Mouse (Mus musculus): ENCODE data around the gene Padi4. TPM values are rescaled to one million over a fixed set of nuclear protein-coding genes. Genes with fewer than 3 reads are reported as not detected.

Padi4 gene
- polyA plus RNA-seq, 1 experiment from 2014 or later: 0.08 TPM

- Histone ChIP-seq H3K4me1 (replicated peaks) (peaks cover 16% of the 10 kb centered on the region), H3K4me3 (no peak overlapping the region), H3K9me3 (no peaks in the 10 kb centered on the region), H3K4me2 (no peak overlapping the region), H3K27ac (replicated peaks) (no peak overlapping the region), H3K27me3 (peaks cover 8% of the 10 kb centered on the region), H3K9ac (no peak overlapping the region), H3K36me3 (no peaks in the 10 kb centered on the region)
- WGBS: 88% methylated on average over 8 of the region's 8 CpGs
- no peak for ATAC-seq (ENCODE audit: low read depth)
Observed at GRCm38 (mm10) chr4:140809118-140809517, 35.1 kb upstream of the Padi4 start.

- Histone ChIP-seq H3K4me1 (replicated peaks) (no peaks in the 10 kb centered on the region), H3K9me3 (no peaks in the 10 kb centered on the region), H3K9ac (no peak overlapping the region), H3K27ac (replicated peaks) (no peak overlapping the region), H3K4me3 (no peak overlapping the region), H3K36me3 (no peaks in the 10 kb centered on the region), H3K27me3 (no peaks in the 10 kb centered on the region; the same call in 1 of the 2 replicates), H3K4me2 (no peak overlapping the region)
- ATAC-seq (ENCODE audit: low read depth): no peak
- WGBS: 71% methylated on average over 9 of the region's 9 CpGs
Observed at GRCm38 (mm10) chr4:140804601-140805000, 30.6 kb upstream of the Padi4 start.

- Histone ChIP-seq H3K36me3 (no peaks in the 10 kb centered on the region), H3K4me3 (no peak overlapping the region), H3K4me2 (no peak overlapping the region), H3K4me1 (replicated peaks) (no peaks in the 10 kb centered on the region), H3K27me3 (no peaks in the 10 kb centered on the region), H3K9ac (no peak overlapping the region), H3K27ac (replicated peaks) (no peak overlapping the region), H3K9me3 (no peaks in the 10 kb centered on the region)
- 85% methylated on average over 3 of the region's 3 CpGs for WGBS
- no peak for ATAC-seq (ENCODE audit: low read depth)
Observed at GRCm38 (mm10) chr4:140801364-140801763, 27.3 kb upstream of the Padi4 start.

GRCm38 (mm10) chr4:140796786-140797185 lies 22.8 kb upstream of the Padi4 start:
- H3K9me3 ChIP-seq: no peaks in the 10 kb centered on the region
- no peak overlapping the region for H3K4me2 ChIP-seq
- no peaks in the 10 kb centered on the region for H3K4me1 ChIP-seq (replicated peaks)
- ATAC-seq (ENCODE audit: low read depth): no peak
- WGBS: 89% methylated on average over 3 of the region's 3 CpGs
- H3K36me3 ChIP-seq: no peaks in the 10 kb centered on the region
- H3K27ac ChIP-seq (replicated peaks): no peak overlapping the region
- H3K4me3 ChIP-seq: no peak overlapping the region
- H3K27me3 ChIP-seq: no peaks in the 10 kb centered on the region
- no peak overlapping the region for H3K9ac ChIP-seq

GRCm38 (mm10) chr4:140794678-140795077 lies 20.6 kb upstream of the Padi4 start:
- Histone ChIP-seq H3K9ac (no peak overlapping the region), H3K27me3 (no peaks in the 10 kb centered on the region), H3K4me1 (replicated peaks) (no peaks in the 10 kb centered on the region), H3K4me3 (no peak overlapping the region), H3K9me3 (no peaks in the 10 kb centered on the region), H3K27ac (replicated peaks) (no peak overlapping the region), H3K4me2 (no peak overlapping the region), H3K36me3 (no peaks in the 10 kb centered on the region)
- WGBS: 88% methylated on average over 9 of the region's 9 CpGs
- no peak for ATAC-seq (ENCODE audit: low read depth)

DNA sequence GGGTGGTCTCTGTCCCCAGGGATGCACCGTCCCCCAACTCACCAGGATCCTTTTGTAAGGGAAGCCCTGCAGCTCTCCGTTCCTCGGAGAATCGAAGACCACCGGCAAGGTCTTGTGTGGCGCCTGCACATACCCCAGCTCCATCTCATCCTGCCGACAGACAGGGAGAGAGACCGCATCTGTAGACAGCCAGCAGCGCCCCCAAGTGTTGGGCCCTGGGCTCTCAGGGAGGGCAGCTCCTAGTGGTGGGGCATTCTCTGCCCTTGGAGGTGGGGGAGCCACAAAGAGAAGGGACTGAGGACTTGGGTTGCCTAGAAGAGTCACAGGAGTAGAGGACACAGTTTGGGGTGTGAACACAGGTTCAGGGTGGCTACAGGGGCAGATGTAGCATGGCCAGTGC lies 19.8 kb upstream of the Padi4 start:
- no peak overlapping the region for H3K4me3 ChIP-seq

GRCm38 (mm10) chr4:140792584-140792983 lies 18.5 kb upstream of the Padi4 start:
- H3K9me3 ChIP-seq: no peaks in the 10 kb centered on the region
- H3K36me3 ChIP-seq: no peaks in the 10 kb centered on the region
- H3K4me2 ChIP-seq: no peak overlapping the region
- no peak for ATAC-seq (ENCODE audit: low read depth)
- WGBS: 86% methylated on average over 7 of the region's 7 CpGs
- no peak overlapping the region for H3K4me3 ChIP-seq
- no peaks in the 10 kb centered on the region for H3K4me1 ChIP-seq (replicated peaks)
- H3K27ac ChIP-seq (replicated peaks): no peak overlapping the region
- H3K27me3 ChIP-seq: no peaks in the 10 kb centered on the region
- H3K9ac ChIP-seq: no peak overlapping the region

More for the DNA sequence above, 19.8 kb upstream of the Padi4 start:
- Histone ChIP-seq H3K27me3 (no peaks in the 10 kb centered on the region), H3K27ac (replicated peaks) (no peak overlapping the region), H3K4me2 (no peak overlapping the region), H3K9me3 (no peaks in the 10 kb centered on the region), H3K4me1 (replicated peaks) (no peaks in the 10 kb centered on the region), H3K36me3 (no peaks in the 10 kb centered on the region), H3K9ac (no peak overlapping the region)
- ATAC-seq (ENCODE audit: low read depth): no peak
- 38% methylated on average over 9 of the region's 9 CpGs for WGBS

DNA sequence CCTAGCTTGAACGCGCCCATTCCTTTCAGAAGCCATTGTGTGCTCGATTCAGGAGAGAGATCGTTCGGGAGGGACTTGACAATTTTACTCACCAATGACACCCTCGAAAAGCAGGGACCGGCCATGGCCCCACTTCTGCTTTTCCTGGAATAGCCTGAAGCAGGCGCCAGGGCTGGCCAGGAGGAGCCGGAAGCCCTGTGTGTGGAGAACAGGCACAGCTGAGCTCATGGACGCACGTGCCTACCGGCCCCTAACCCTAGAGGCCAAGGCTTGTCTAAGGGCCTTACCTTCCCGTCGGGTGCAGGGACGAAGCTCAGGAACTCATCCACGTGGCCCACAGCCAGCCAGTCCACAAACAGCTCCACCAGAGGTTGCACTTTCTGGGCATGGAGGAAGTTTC lies 17.0 kb upstream of the Padi4 start:
- no peak overlapping the region for H3K9ac ChIP-seq
- ATAC-seq (ENCODE audit: low read depth): no peak
- H3K36me3 ChIP-seq: no peaks in the 10 kb centered on the region
- H3K27me3 ChIP-seq: no peaks in the 10 kb centered on the region
- H3K4me3 ChIP-seq: no peak overlapping the region
- WGBS: 81% methylated on average over 16 of the region's 16 CpGs
- no peak overlapping the region for H3K27ac ChIP-seq (replicated peaks)
- H3K4me1 ChIP-seq (replicated peaks): no peaks in the 10 kb centered on the region
- no peak overlapping the region for H3K4me2 ChIP-seq
- peaks cover 5% of the 10 kb centered on the region; the same call in 1 of the 2 replicates for H3K9me3 ChIP-seq

DNA sequence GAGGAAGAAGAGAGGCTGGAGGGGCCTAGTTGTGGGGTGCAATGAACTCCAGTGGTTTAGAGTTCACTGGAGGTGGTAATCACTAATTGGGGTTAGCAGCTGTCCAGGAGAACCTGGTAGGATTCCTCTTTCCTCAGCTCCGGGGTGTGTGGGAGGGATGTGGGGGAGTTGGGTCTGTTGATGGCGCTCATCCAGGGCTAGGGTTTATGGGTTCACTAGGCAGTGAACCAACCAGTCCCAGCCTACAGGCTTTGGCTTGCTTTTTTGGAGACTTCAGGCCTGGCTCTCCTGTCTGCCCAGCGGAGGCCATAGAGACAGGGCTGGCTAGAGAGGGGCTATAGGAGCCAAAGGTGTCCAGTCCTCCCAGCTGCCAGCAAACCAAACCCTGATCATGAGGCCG lies 15.9 kb upstream of the Padi4 start:
- 90% methylated on average over 4 of the region's 4 CpGs for WGBS
- Histone ChIP-seq H3K4me2 (no peak overlapping the region), H3K4me1 (replicated peaks) (no peaks in the 10 kb centered on the region), H3K9me3 (peaks cover 5% of the 10 kb centered on the region; the same call in 1 of the 2 replicates), H3K4me3 (no peak overlapping the region), H3K27me3 (no peaks in the 10 kb centered on the region), H3K36me3 (no peaks in the 10 kb centered on the region), H3K27ac (replicated peaks) (no peak overlapping the region), H3K9ac (no peak overlapping the region)
- ATAC-seq (ENCODE audit: low read depth): no peak

- WGBS: 38% methylated on average over 6 of the region's 6 CpGs
- Histone ChIP-seq H3K27me3 (no peaks in the 10 kb centered on the region), H3K9me3 (peaks cover 5% of the 10 kb centered on the region; the same call in 1 of the 2 replicates), H3K36me3 (no peaks in the 10 kb centered on the region), H3K27ac (replicated peaks) (no peak overlapping the region), H3K4me1 (replicated peaks) (no peaks in the 10 kb centered on the region), H3K4me3 (no peak overlapping the region), H3K4me2 (no peak overlapping the region), H3K9ac (no peak overlapping the region)
- ATAC-seq (ENCODE audit: low read depth): no peak
Observed at GRCm38 (mm10) chr4:140788983-140789382, 14.9 kb upstream of the Padi4 start.

DNA sequence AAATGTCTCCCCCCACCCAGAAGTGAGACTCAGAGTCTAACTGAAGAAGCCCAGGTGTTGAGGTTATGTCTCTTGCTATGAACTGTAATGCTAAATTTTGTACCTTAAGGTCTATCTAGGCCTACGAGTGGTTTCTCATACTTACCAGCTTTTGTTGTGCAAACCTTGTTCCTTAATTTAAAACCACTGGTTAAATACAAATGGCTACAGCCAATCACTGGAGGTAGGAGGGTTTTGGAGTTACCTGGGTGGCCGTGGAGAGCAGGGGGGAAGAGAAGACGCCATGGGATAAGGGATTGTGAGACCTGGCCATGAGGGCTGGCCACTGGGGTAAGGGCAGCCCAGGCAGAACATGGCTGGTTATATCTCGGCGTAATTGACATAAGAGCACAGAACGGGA lies 14.2 kb upstream of the Padi4 start:
- Histone ChIP-seq H3K9me3 (peaks cover 5% of the 10 kb centered on the region; the same call in 1 of the 2 replicates), H3K4me1 (replicated peaks) (no peaks in the 10 kb centered on the region), H3K9ac (no peak overlapping the region), H3K27ac (replicated peaks) (no peak overlapping the region), H3K4me3 (no peak overlapping the region), H3K27me3 (no peaks in the 10 kb centered on the region), H3K4me2 (no peak overlapping the region), H3K36me3 (no peaks in the 10 kb centered on the region)
- 79% methylated on average over 6 of the region's 6 CpGs for WGBS
- ATAC-seq (ENCODE audit: low read depth): no peak

DNA sequence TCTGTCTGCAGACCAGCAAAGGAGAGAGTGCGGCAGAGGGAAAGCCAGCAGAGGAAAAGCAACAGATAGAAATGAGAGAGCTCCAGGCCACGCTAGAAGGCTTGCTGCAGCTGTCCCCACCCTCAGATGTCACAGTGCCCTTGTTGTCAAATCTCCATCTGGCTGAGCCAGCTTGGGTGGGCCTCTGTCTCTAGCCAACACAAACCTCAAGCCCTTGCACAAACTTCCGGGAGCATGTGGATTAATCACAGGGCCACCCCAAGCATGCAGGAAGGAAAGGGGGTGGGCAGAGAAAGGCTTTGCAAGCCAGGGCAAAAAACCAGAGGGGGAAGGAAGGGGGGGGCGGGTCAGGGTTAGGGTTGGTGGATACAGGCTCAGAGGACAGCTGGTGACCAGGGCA lies 13.4 kb upstream of the Padi4 start:
- H3K27me3 ChIP-seq: no peaks in the 10 kb centered on the region
- H3K4me2 ChIP-seq: no peak overlapping the region

DNA sequence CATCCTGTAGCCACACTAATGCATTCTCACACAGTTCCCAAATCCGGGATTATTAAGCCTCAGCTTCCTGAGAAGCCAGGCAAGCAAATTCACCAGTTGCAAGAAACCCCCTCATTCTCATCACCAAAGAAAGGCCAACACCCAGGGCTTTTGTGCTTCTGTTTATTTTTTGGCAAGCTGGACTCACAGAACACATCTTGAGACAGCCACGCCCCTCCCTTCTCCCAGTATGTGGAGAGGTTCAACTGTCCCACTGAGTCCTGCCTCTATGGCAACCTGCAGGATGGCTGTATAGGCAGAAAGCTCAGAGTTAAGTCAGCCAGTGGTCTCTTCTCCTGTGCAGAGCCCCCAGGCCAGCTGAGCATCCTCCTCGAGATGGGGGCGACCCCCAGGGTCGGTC lies 11.2 kb upstream of the Padi4 start:
- no peaks in the 10 kb centered on the region for H3K36me3 ChIP-seq
- H3K4me1 ChIP-seq (replicated peaks): peaks cover 1% of the 10 kb centered on the region; the same call in 1 of the 2 replicates
- ATAC-seq (ENCODE audit: low read depth): no peak
- no peak overlapping the region for H3K4me2 ChIP-seq
- no peaks in the 10 kb centered on the region for H3K27me3 ChIP-seq
- no peak overlapping the region for H3K27ac ChIP-seq (replicated peaks)
- H3K4me3 ChIP-seq: no peak overlapping the region
- H3K9me3 ChIP-seq: peaks cover 5% of the 10 kb centered on the region; the same call in 1 of the 2 replicates
- WGBS: 88% methylated on average over 5 of the region's 5 CpGs
- no peak overlapping the region for H3K9ac ChIP-seq

More for the DNA sequence above, 13.4 kb upstream of the Padi4 start:
- no peaks in the 10 kb centered on the region for H3K4me1 ChIP-seq (replicated peaks)
- no peak for ATAC-seq (ENCODE audit: low read depth)
- no peak overlapping the region for H3K9ac ChIP-seq
- peaks cover 5% of the 10 kb centered on the region; the same call in 1 of the 2 replicates for H3K9me3 ChIP-seq
- no peak overlapping the region for H3K4me3 ChIP-seq
- H3K27ac ChIP-seq (replicated peaks): no peak overlapping the region
- H3K36me3 ChIP-seq: no peaks in the 10 kb centered on the region
- 78% methylated on average over 4 of the region's 4 CpGs for WGBS
